Mouse (Mus musculus) spleen, adult 2 months (tissue): ENCODE results near the gene Gale.

ENCODE experiments used
- CTCF ChIP-seq: fragments of 200-500 bp; IDR thresholded peaks from 2 replicates; pipeline ENCODE4 v1.5.1; 2011; ENCODE audit warnings: mild to moderate bottlenecking, inconsistent platforms; ENCODE audit not compliant: insufficient read depth, insufficient read length, insufficient replicate concordance; ENCODE audit errors: extremely low read depth
- POLR2A ChIP-seq: fragments of 200-500 bp; IDR thresholded peaks from 2 replicates; pipeline ENCODE4 v1.6.1; 2011; ENCODE audit warnings: low read depth, low read length, inconsistent platforms

DNA sequence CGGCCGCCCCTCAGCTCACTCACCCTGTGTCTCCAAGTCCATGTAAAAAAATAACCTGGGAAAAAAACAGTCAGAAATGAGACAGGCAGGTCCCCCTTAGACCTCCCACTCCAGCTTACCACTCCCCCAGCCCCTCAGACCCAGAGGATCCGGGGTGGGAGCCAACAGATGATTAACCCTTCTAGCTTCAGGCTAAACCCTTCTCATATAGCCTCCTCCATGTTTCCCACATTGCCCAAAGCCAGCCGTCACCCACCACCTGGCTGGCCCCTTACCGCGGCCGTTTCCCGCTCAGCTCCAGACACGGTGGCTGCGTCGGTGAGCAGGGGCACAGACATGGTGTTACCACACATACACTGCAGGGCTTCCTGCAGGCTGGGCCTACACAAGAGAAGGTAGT is 7.1 kb downstream of the Gale start:
- TF ChIP-seq CTCF (no peak), POLR2A (no peak)
